Mouse (Mus musculus) cerebral cortex, adult 2 months (tissue): ENCODE measurements around the gene Acot3.

Experiments used
- WGBS: fragments of 180-500 bp; shearing (Covaris S2); methylation state at CpG from one replicate; pipeline ENCODE4 v1.1.7; 2018; 5-methylcytosine and 5-hydroxymethylcytosine counted together

Acot3 gene

DNA sequence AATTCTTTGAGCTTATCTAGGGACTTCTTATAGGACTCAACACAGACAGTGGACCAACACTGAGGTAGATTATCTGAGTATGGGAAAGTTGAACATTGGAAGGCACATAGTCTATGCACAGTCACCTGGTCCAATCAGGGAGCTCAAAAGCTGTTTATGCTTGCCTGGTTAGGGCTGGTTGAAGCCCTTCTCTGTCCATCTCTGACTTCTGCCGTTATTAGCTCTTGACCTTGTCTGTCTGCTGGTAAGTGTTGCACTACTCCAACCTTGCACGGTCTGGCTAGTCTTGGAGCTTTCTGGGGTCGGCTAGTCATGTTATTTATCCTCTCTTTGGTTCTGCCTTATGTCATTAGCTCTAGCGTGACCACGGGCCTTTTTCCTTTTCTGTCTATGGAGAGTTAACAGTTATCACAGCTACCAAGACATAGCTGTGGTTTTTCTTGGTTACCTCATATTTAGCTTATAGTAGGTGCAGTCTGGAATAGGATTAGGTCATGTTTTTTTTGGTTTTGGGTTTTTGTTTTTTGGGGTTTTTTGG is at the start of gene Acot3:
TSS of gene Acot3 (plus strand) at position 208 of the 538 bp plus-strand sequence.
- 94% methylated on average over 5 of the region's 5 CpGs for WGBS

DNA sequence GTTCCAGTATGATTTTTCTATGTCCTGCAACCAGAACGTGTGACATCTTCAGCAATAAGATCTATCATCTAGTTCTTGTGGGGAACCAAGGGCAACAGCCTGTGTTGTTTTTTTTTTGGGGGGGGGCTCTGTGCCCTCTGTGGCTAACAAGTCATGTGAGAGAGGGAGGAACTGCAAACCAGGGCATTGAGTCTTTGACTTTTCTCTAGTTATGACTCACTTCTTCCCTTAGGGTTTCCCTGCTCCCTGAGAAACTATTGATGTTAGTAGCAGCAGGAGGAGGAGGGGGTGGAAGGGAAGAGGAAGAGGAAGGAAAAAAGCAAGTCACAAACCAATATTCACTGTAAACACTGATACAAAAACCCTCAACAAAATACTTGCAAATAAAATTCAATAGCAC is 48.1 kb upstream of the Acot3 start:
- WGBS: 84% methylated on average over 1 of the region's 1 CpGs

DNA sequence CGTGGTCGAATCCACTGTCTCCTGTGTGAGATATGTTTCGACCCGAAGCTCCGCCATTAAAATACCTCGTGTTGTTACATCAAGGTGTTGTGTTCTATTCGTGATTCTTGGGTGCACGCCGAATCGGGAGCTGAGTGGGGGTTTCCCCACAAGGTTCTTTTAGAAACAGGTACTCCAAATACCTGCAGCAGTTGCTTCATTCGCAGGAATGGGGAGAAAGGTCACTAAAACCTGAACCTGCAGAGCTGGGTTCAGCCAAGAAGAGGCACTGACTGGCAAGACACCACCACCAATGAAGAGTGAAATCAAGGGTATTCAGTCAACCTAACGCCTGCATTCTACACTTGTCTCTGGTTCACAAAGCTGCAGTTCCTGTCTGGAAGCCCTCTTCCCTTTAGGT is 43.7 kb upstream of the Acot3 start:
- WGBS: 92% methylated on average over 12 of the region's 12 CpGs

DNA sequence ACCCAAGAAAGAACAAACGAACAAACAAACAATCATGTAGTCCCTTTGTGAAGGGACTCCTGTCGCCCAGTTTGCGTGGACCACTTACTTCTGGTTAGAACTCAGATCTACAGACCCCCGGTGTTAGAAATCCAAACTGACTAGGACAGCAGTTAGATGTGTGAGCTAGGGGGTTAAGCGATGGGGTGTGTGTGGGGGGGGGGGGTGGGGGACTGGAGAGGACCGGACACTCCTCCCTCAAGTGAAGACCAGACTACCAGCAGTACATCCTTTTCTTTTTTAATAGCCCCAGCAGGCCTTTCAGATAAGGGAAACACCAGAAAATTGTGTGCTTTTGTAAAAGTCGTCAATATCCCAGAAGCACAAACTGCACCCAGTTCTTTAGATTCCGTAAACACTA is 43.2 kb upstream of the Acot3 start:
- 53% methylated on average over 8 of the region's 8 CpGs for WGBS

DNA sequence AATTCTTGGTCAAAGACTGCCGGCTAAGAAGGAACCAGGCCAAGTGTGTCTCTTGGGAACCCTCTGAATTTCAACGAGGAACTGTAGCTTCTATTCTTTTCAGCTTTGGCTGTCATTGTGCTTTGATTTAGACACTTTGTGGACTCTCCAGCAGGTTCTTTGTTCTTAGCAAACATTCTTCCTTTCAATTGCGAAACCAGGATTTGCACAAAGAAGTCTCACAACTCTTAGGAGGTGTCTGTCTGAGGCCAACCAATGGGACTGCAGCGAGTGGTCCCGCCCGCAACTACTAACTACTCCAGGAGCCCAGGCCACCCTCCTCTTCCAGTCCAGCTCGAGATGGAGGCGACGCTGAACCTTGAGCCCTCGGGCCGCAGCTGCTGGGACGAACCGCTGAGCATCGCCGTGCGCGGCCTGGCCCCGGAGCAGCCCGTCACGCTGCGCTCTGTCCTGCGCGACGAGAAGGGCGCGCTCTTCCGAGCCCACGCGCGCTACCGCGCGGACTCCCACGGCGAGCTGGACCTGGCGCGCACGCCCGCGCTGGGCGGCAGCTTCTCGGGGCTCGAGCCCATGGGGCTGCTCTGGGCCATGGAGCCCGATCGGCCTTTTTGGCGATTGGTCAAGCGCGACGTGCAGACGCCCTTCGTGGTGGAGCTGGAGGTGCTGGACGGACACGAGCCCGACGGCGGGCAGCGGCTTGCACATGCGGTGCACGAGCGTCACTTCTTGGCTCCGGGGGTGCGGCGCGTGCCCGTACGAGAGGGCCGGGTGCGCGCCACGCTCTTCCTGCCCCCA is 42.6 kb upstream of the Acot3 start, which contains the start of gene Acot1:
TSS of gene Acot1 (plus strand) at position 320 of the 795 bp plus-strand sequence.
- WGBS: 3% methylated on average over 67 of the region's 70 CpGs

DNA sequence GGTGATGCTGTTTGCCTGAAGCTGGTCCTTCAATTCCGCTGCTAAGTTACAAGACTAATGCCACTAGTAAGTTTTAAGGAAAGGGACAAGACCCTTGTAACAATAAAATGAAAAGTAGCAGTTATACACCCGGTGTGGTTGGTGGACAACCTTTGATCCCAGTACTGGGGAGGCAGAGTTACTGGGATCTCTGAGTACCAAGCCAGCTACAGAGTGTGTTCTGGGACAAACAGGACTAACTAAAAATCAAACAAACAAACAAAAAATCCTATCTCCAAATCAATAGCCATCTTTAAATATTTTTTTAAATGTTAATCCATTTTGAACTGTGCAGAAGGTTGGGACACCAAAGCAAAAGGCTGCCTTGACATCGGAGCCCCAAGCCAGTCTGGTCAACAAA is 41.7 kb upstream of the Acot3 start:
- WGBS: 81% methylated on average over 3 of the region's 3 CpGs

DNA sequence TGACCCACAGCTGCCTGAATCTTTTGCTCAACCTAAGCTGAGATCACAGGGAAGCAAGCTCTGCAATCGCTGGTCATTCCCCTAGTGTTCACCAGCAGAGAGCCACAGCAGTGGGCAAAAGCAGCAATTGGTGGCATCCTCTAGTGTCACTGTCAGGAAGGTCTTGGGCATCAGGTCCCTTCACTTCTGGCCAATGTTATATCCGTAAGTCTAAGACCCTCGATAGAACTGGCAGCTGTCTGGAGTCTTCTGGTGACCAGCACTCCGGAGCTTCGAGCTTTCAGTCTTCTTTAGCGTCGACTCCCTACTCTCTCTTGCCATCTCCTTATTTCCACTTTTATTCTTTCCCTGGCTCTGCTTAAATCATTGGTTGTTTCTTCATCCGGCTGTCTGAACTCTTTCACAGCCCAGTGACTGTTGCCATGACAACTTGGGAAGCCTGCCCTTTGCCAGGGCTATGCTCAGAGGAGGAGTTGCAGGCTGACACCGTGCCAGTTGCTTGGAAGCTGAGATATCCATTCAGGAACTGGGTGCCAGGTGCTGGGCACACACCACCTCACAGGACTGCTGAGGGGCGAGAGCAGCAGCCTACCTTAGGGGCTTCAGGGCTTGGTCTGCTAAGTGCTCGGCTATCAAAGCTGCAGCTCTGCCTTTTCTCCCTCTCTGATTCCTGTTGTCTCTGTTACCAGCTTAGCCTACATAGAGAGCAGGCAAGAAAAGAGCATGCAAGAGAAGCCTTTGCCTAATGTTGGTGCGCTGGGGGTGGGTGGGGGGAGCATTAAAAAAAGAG is 40.5 kb upstream of the Acot3 start:
- 24% methylated on average over 12 of the region's 12 CpGs for WGBS

DNA sequence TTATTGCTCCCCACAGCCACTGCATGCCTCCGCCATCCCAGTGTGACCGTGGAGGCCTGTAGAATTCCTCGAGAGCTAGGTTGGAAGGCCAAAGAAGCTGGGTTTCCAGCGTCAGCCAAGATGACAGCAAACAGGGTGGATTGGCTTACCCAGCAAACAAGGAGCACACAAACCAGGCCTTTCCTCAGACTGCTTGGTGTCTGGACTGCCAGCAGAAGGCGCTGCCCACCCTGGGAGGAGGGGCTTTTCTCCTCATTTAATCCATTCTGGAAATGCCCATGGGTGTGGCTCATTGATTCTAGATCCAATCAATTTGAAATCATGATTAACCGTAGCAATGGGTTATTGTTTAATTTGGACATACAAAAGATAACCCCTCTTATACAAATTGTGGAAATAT is 38.8 kb upstream of the Acot3 start:
- WGBS: 79% methylated on average over 6 of the region's 6 CpGs

DNA sequence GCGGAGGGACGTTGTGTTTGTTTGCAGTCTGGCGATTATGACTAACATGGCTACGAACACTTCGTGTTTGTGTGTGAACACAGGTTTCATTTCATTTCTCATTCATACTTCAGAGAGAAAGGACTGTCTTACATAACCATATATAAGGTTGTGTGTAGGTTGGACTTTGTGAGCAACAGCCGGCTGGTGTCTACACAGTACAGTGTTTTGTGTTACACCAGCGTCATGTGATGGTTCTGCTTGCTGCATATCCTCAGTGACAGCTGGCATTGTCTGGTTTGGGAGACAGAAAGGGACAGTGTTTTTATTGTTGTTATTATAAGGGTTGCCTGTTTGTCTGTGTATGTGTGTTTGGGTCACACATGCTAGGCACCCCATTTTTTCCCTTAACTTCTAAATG is 38.2 kb upstream of the Acot3 start:
- WGBS: 54% methylated on average over 7 of the region's 7 CpGs

DNA sequence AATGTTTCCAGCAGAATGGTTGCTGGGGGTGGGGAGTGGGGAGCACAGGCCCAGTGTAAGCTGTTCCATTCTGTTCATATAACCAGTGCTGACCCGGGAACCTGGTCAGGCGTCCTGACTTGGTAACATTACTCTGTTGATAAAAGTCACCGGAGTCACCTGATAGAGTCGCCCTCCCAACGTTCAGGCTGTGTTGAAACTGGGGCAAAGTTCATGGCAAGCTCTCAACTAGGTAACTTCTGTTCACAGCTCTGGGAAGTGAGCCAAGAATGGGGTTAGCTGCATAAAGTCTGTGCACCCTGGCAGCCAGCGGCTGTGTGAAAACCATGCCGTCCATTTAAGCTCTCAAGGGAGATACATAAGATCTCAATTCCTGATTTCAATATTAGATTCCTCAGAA is 31.4 kb upstream of the Acot3 start:
- WGBS: 41% methylated on average over 7 of the region's 7 CpGs

DNA sequence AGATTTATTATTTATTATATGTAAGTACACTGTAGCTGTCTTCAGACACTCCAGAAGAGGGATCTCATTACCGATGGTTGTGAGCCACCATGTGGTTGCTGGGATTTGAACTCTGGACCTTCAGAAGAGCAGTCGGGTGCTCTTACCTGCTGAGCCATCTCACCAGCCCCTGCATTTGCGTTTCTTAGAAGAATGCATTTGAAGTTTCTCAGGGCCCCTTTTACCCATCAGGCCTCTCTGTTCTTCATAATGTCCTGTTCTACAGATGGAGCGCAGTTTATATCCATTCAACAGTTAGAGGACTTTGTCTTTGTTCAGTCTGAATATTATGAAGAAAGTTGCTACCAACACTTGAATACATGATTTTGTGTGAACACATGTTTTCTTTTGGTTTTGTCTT is 29.7 kb upstream of the Acot3 start:
- WGBS: 94% methylated on average over 4 of the region's 4 CpGs

DNA sequence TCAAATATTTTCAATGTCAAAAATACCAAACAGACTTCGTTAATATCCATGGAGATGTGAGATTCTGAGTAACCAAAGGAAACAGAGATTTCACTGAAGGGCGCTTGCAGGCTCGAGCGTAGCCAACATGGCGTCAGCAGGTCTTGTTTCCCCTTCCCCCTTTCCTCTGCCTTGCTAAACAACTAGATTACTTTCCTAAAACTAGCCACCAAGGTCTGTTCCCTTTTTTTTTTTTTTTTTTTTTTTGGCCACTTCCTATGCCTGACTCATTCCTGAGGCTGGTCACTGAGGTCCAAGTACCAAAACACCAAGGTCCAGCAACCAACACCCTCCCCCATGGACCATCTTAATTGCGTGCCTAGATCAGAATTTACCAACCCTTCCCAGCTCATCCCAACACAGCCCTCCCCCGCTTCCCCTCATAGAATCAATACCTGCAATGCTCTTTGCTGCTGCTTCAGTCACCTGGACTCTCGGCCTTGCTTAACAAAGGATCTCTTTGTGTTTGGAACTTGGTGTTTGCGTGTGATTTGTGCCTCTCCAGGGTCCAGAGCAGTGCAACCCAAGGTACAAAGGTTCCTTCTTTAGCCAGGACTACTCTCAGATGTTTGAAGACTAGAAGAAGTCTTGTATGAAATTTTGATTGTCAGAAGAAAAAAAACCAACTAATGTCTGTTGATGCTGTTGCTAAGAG is 28.7 kb upstream of the Acot3 start:
- 87% methylated on average over 9 of the region's 9 CpGs for WGBS

DNA sequence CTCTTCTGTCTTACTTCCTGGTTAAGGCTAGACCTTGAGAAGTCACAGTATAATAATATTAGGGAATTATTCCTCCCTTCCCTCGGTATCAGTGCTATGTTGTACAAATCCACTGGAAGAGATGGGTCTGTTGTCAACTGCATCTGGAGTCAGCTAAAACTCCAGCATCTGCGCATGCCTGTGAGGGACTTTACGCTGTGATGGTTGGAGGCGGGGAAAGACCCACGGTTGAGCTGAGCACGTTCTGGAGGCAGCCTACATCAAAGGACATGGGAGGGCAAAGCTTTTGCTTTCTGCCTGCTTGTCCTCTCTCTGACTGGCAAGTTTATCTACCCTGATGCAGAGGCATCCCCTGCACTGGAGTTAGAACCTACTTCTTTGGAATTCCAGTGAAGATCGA is 26.1 kb upstream of the Acot3 start:
- WGBS: 93% methylated on average over 7 of the region's 7 CpGs

DNA sequence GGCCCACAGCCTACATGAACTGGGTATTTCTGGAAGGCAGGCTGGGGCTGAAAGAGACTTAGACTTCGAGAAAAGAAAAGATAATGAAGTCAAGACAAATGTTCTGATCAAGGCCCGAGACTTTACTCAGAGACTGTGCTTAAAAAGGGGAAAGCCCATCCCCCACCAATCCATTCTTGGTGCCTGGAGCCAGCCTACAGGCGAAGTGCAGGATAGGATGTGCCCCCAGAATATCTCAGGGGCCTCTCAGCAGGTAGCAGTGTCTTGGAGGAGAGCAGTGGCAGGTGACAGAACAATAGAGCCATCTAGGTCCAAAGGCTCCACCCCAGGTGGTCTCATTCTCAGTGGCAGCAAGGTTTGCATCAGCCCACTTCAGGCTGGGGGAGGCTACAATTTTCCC is 23.6 kb upstream of the Acot3 start:
- 53% methylated on average over 3 of the region's 3 CpGs for WGBS

DNA sequence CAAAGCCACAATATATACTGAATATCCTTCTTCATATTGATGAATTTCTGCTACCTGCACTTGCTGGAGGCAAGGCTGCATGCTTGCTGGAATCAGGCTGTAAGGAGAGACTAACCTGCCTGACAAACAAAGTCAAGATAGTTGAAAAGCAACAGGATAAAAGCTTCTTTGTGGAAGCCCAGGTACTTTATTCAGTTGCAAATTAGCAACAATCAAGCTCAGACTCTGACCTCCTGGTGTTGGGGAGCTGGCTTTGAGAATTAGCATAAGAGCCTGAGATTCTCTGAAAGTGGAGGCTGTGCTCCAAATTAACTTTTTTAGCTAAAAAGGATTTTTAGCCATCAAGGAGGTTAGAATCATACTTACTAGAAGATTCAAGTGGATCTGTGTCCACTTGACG is 22.9 kb upstream of the Acot3 start:
- 98% methylated on average over 1 of the region's 1 CpGs for WGBS

DNA sequence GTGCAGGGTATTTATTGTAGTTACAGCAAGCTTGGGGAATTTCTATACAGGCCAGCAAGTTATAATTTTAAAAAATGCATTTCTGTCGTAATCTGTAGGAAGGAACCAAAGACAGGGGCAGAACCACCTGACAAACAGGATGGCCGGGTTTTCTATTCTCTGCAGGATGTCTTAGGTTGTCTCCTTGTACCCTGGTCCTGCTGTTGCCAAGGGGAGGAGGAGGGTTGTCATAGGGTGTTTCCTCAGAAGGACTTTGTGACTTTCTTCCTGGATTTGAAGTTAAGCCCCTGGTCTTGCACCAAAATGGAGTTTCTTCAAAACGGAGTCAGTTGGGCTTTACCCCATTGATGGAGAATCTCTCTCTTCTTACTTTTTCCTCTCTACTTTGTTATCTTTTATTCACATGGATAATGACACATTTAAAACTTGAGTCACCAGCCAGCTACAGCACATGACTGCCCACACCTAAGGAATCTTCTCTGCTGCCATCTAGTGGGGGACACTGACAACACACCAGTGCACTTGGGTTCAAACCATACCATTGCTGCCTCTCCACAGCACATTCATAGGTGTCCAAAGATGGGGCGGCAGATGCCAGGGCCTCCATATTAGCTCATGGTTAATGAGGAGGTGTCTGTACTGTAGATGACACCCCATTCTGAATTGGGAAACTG is 21.1 kb upstream of the Acot3 start:
- WGBS: 50% methylated on average over 4 of the region's 4 CpGs

DNA sequence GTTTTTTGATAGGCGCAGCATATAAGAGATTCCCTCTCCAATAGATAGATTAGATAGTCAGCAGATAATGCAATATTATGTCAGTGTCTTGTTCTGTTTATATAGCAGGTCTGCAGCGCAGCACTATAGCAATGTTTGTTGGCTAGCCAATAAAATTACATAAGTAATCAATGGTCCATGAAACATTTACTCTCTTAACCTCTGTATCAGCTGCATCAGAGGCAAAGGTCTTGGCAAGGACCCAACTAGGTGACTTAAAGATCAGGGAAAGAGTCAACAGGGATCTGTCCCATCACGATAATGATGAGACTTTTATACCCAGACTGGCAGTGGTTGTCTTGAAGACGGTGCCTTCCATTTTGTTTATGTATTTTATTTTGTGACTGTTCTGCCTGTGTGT is 19.1 kb upstream of the Acot3 start:
- WGBS: 97% methylated on average over 4 of the region's 4 CpGs

DNA sequence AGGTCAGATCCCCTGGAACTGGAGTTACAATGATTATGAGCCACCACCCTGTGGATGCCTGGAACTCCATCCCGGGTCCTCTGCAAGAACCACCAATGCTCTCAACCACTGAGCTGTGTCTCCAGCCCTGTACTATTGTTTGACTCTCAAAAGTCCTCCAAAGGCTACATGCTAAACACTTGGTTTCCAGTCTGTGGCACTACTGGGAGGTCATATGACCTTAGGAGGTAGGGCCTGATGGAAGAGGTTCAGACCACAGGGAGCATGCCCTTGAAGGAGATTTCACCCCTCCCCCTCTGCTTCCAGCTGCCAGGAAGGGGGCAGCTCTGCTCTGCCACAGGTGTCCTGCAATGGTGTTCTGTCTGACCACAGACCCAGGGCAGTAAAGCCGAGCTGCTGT is 18.6 kb upstream of the Acot3 start:
- 91% methylated on average over 2 of the region's 2 CpGs for WGBS

DNA sequence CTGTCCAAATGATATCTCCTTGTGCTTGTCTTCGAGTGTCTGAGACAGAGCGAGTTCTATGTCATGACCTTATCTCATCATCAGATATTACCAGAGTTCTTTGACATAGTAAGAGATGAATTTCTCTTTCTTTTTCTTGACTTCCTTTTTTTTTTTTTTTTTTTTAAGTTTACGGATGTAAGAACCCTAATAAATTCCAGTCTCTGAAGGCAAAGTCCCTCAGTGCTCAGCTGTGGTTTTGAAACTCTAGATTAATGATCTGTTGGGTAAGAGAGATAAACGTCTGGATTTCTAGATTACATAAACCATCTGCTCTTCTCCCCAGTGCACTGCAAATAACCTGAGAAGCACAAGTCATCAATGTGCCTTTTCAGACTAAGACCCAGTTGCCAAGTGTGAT is 17.8 kb upstream of the Acot3 start:
- WGBS: 78% methylated on average over 4 of the region's 4 CpGs

DNA sequence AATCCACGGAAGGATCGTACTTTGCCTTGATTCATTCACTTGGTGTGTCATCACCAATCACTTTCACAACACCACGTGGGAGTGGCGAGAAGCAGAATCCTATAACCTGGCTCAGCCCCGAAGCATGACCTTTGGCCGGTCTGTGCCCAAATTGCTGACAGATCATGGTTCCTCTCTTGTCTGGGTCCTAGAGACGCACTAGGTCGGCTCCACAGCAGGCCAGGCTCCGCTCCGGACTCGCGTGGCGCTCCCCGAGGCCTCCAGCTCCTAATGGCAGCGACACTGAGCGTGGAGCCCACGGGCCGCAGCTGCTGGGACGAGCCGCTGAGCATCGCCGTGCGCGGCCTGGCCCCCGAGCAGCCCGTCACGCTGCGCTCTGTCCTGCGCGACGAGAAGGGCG is 13.7 kb upstream of the Acot3 start, which contains the start of gene Acot4:
TSS of gene Acot4 (plus strand) at position 139 of the 400 bp plus-strand sequence.
- WGBS: 6% methylated on average over 32 of the region's 32 CpGs

DNA sequence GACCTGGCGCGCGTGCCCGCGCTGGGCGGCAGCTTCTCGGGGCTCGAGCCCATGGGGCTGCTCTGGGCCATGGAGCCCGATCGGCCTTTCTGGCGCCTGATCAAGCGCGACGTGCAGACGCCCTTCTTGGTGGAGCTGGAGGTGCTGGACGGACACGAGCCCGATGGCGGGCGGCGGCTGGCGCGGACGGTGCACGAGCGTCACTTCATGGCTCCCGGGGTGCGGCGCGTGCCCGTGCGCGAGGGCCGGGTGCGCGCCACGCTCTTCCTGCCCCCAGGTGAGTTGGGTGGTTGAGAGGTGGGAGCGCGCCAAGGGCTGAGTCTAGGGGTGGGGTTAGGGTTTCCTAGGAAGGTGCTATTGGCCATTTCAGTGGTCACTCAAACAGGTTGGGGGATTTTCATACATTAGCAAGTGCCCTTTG is 13.2 kb upstream of the Acot3 start, which contains the start of gene Gm49366:
TSS of gene Gm49366 (plus strand) at position 245 of the 421 bp plus-strand sequence.
- 6% methylated on average over 39 of the region's 39 CpGs for WGBS
